Mouse (Mus musculus) kidney, adult 2 months (tissue): ENCODE data around the gene Ubr3. TPM values are rescaled to one million over a fixed set of nuclear protein-coding genes. Genes with fewer than 3 reads are reported as not detected.
"Not testable (repeated sequence)": the region's sequence is repeated elsewhere in the genome, so short reads cannot be mapped to it uniquely, and the experiment has no call there.

Source experiments
- DNase-seq: peaks from one replicate; pipeline ENCODE4 v3.0.0; 2021
- H3K27ac ChIP-seq: fragments of 200-500 bp; 2 replicates; pipeline ENCODE4 v1.5.1; 2012; ENCODE audit warnings: low read depth, low read length, control low read depth, inconsistent platforms; ENCODE audit not compliant: insufficient read depth
- H3K27me3 ChIP-seq: fragments of 200-500 bp; replicated peaks from 2 replicates; pipeline ENCODE4 v1.6.1; 2012; ENCODE audit warnings: mild to moderate bottlenecking, moderate library complexity, low read length, inconsistent platforms; ENCODE audit not compliant: control insufficient read depth, insufficient read depth
- H3K36me3 ChIP-seq: fragments of 200-500 bp; 2 replicates; pipeline ENCODE4 v1.6.1; 2012; ENCODE audit warnings: mild to moderate bottlenecking, moderate library complexity, low read length, inconsistent platforms; ENCODE audit not compliant: control insufficient read depth, insufficient read depth
- H3K4me1 ChIP-seq: fragments of 200-500 bp; 2 replicates; pipeline ENCODE4 v1.6.1; 2011; ENCODE audit warnings: low read length; ENCODE audit not compliant: control insufficient read depth, insufficient read depth
- H3K4me3 ChIP-seq: fragments of 200-500 bp; 2 replicates; pipeline ENCODE4 v1.5.1; 2011; ENCODE audit warnings: mild to moderate bottlenecking, low read depth, low read length, control low read depth; ENCODE audit not compliant: insufficient read depth
- CTCF ChIP-seq: fragments of 200-500 bp; conservative IDR thresholded peaks from 2 replicates; pipeline ENCODE4 v1.5.1; 2011; ENCODE audit warnings: low read depth, mild to moderate bottlenecking, control low read depth, low read length, moderate library complexity, mixed read lengths; ENCODE audit not compliant: insufficient read depth, insufficient read length
- POLR2A ChIP-seq: fragments of 200-500 bp; IDR thresholded peaks from one replicate; pipeline ENCODE4 v1.6.1; 2011; ENCODE audit warnings: low read depth, low read length, control low read depth
- WGBS: fragments of 180-500 bp; shearing (Covaris S2); methylation state at CpG from one replicate; pipeline ENCODE4 v1.1.7; 2018; 5-methylcytosine and 5-hydroxymethylcytosine counted together
- polyA plus RNA-seq: library from polyadenylated mRNA; depleted of rRNA; stranded (reverse); fragments of >200 nt; gene quantifications from 2 replicates; pipeline ENCODE4 v1.2.3, GENCODE M21; 2012

Gene Ubr3
- polyA plus RNA-seq, 1 experiment = 17.8 TPM

- TF ChIP-seq POLR2A (no peak), CTCF (no peak)
- Histone ChIP-seq H3K4me1 (no peaks in the 10 kb centered on the region), H3K4me3 (no peak overlapping the region), H3K27me3 (no peaks in the 10 kb centered on the region), H3K36me3 (no peaks in the 10 kb centered on the region), H3K27ac (no peak overlapping the region)
- no peak for DNase-seq
- WGBS = 59% methylated on average over 1 of the region's 1 CpGs
Measured at GRCm38 (mm10) chr2:69893145-69893544, 3.9 kb upstream of the Ubr3 start.

DNA sequence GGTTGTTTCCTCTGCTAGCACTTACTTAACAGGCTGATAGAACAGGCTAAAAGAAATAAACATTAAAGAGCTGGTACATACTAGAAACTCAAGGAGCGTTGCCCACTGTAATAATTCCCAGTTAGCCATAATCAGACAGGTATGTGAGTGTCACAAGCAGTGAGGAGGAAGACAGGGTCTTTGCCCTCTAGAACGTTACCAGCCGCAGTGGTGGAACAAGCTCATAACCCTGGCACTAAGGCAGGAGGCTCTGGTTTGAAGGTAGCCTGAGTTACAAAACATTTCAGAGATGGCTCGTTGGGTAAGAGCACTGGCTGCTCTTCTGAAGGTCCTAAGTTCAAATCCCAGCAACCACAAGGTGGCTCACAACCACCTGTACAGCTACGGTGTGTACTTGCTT, 3.2 kb upstream of the Ubr3 start:
- H3K4me3 ChIP-seq = no peak overlapping the region
- peaks cover 2% of the 10 kb centered on the region; the same call in 1 of the 2 replicates for H3K4me1 ChIP-seq
- TF ChIP-seq CTCF (no peak), POLR2A (no peak)
- DNase-seq = no peak
- H3K36me3 ChIP-seq = no peaks in the 10 kb centered on the region
- H3K27ac ChIP-seq = no peak overlapping the region
- H3K27me3 ChIP-seq = no peaks in the 10 kb centered on the region
- whole genome bisulfite sequencing = 77% methylated on average over 5 of the region's 5 CpGs

DNA sequence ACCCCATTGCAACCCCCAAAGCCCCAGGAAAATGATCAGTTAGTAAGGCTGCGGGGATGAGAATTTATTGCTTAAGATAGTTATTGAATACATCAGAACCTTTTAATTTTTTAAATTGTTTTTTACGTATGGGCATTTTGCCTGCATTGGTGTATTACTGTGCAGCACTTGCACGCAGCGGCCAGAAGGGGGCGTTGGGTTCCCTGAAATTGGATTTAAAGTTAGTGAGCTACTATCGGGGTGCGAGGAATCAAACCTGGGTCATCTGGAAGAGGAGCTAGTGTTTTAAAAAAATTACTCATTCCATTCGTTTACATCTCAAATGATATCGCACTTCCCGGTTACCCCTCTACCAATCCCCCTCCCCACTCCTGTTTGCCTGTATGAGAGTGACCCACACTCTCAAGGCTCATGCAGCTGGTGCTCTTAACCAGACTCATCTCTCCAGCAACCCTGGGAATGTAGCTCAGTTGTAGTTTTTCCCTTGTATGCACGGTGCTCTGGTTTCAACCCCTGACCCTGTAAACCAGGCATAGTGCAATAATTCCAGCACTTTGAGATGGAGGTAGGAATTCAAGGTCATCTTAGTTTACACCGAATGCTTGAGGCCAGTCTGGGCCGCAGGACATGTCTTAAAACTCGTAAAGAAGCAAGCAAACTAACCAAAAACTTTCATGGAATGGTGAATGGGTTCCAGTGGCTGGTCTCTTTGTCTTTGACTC, 1.4 kb upstream of the Ubr3 start:
- no peak overlapping the region for H3K27ac ChIP-seq
- H3K4me3 ChIP-seq = no peak overlapping the region
- no peak for TF ChIP-seq POLR2A
- TF ChIP-seq CTCF = peak; percentile 41
- no peaks in the 10 kb centered on the region for H3K36me3 ChIP-seq
- DNase-seq = no peak
- peaks cover 4% of the 10 kb centered on the region; the same call in 1 of the 2 replicates for H3K4me1 ChIP-seq
- H3K27me3 ChIP-seq = no peaks in the 10 kb centered on the region
- 60% methylated on average over 14 of the region's 14 CpGs for WGBS

- no peaks in the 10 kb centered on the region for H3K36me3 ChIP-seq
- 95% methylated on average over 4 of the region's 4 CpGs for WGBS
- H3K4me3 ChIP-seq = no peak overlapping the region
- TF ChIP-seq CTCF (no peak), POLR2A (no peak)
- H3K4me1 ChIP-seq = peaks cover 4% of the 10 kb centered on the region; the same call in 1 of the 2 replicates
- H3K27ac ChIP-seq = no peak overlapping the region
- no peak for DNase-seq
- no peaks in the 10 kb centered on the region for H3K27me3 ChIP-seq
Measured at GRCm38 (mm10) chr2:69896224-69896581, 843 bp upstream of the Ubr3 start.

DNA sequence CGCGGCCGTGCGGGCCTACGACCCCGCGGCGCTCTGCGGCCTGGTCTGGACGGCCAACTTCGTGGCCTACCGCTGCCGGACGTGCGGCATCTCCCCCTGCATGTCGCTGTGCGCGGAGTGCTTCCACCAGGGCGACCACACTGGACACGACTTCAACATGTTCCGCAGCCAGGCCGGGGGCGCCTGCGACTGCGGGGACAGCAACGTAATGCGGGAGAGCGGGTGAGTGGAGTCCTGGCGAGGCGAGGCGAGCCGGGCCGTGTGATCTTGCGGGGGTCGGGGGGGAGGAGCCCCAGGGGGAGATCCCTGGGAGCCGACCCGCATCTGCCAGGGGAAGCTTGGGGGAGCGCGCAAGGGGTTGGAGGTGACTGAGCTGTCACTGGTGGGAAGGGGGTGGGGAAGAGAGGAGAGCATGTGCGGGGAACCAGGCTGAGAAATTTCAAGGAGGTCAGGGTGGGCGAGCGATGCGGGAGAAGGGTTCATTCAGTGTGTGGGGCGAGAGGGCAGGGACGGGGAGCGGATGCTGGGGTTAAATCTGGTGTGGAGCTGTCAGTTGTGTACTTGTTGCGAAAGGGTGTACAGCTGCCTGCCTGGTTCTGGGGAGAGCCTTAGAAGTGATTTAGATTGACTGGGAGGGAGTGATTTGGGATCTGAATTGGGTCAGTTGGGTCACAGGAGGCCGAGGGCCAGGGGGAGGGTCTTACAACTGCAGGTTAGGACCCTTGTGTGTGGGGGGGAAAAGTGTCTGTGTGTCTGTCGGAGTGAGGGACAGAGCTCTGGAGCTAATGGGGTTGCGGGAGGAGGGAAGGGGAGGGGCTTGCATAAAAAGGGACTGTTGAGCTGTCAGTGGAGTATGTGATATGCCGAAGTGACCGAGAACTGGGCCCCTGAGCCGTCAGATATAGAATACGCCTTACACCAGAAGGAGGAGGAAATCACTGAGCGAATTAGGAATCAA, 851 bp downstream of the Ubr3 start:
- no peaks in the 10 kb centered on the region for H3K36me3 ChIP-seq
- H3K27ac ChIP-seq = peak overlapping the region; percentile 85
- H3K4me1 ChIP-seq = peaks cover 4% of the 10 kb centered on the region; the same call in 1 of the 2 replicates
- H3K4me3 ChIP-seq = peak overlapping the region; percentile 100
- no peaks in the 10 kb centered on the region for H3K27me3 ChIP-seq
- peak; percentile 75 for DNase-seq
- TF ChIP-seq CTCF (no peak), POLR2A (no peak)
- 1% methylated on average over 55 of the region's 55 CpGs for WGBS

DNA sequence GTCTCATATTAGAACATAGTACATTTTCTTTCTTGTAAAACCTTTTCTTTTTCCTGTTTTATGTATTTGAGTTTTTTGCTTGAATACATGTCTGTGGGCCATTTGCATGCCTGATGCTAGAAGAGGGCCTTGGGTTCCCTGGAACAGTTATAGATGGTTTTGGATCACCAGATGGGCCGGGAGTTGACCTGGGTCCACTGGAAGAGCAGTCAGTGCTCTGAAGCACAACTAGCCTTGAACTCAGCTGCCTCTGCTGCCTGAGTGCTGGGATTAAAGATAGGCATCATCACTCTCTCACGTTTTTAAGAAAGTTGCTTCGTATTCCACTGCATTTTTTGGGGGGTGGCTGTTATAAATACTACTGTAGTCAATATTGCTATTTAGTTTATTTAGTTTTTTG, 6.5 kb downstream of the Ubr3 start:
- WGBS = 87% methylated on average over 3 of the region's 3 CpGs
- no peak overlapping the region for H3K4me3 ChIP-seq
- H3K4me1 ChIP-seq = peaks cover 3% of the 10 kb centered on the region; the same call in 1 of the 2 replicates
- no peak for TF ChIP-seq CTCF
- no peak for TF ChIP-seq POLR2A
- H3K27ac ChIP-seq = no peak overlapping the region
- H3K36me3 ChIP-seq = no peaks in the 10 kb centered on the region
- DNase-seq = no peak
- H3K27me3 ChIP-seq = no peaks in the 10 kb centered on the region

DNA sequence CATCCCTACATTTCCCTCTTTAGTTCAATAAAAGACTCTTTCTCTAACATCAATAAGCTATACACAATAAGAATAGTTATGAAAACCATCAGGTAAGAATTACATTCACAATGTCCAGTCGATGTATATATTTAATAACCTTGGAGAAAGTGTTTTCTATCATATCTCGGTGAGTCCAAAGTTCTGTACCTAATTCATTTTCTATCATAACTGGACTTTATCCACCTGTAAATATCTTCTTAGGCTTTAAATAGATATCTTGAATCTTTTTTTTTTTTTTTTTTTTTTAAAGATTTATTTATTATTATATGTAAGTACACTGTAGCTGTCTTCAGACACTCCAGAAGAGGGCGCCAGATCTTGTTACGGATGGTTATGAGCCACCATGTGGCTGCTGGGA, 10.3 kb downstream of the Ubr3 start:
- not testable (repeated sequence) for H3K4me3 ChIP-seq, H3K4me1 ChIP-seq, H3K36me3 ChIP-seq, DNase-seq, H3K27me3 ChIP-seq, H3K27ac ChIP-seq
- 93% methylated on average over 4 of the region's 4 CpGs for WGBS
